Mouse (Mus musculus): ENCODE results near the gene Tbp. TPM values are rescaled to one million over a fixed set of nuclear protein-coding genes. Genes with fewer than 3 reads are reported as not detected.

Tbp gene
- 10 to 100 TPM; 10.2 to 11.2 TPM for total RNA-seq (2021)
- long read RNA-seq, experiment 1, full-length matches to known transcripts: 9 of 10 reads
- long read RNA-seq, experiment 1, partial matches to known transcripts: 0 of 10 reads
- long read RNA-seq, experiment 1, other reads (novel, unspliced or antisense): 1 of 10 reads
- long read RNA-seq, experiment 2, full-length matches to known transcripts: 2 of 4 reads
- long read RNA-seq, experiment 2, partial matches to known transcripts: 0 of 4 reads
- long read RNA-seq, experiment 2, other reads (novel, unspliced or antisense): 2 of 4 reads

DNA sequence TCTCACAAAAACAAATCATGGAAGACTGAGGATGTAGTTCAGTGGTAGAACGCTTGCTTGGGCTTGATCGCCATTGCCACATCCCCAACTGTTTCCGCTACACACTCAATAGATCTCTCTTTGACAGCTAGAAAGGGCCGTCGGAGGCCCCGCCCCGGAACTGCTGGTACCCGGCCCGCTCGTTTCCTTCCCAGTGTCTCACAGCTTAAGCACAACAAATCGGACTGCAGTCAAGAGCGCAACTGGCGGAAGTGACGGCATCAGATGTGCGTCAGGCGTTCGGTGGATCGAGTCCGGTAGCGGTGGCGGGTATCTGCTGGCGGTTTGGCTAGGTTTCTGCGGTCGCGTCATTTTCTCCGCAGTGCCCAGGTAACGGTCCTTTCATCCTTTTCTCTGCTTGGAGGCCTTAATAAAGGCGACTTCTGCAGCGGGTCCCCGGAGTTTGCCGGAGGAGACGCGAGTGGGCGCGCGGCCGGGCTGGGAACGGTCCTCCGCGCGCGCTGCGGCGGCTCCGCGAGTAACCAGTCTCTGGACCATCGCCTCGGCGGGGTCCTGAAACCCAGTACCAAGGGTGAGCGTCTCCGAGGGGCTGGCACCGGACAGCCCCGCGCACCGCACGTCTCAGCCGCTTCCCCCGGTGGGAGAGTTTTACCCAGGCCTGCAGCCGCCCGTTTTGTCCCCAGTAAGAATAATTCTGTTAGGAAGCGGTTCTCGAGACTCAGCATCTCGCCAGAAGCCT is at the start of gene Tbp, which contains the start of gene Psmb1:
Tbp (plus strand) TSS at position 233 of the 739 bp plus-strand sequence.
Psmb1 (minus strand) TSS at position 96 of the 739 bp plus-strand sequence.
- peak; percentile 98 for DNase-seq

DNA sequence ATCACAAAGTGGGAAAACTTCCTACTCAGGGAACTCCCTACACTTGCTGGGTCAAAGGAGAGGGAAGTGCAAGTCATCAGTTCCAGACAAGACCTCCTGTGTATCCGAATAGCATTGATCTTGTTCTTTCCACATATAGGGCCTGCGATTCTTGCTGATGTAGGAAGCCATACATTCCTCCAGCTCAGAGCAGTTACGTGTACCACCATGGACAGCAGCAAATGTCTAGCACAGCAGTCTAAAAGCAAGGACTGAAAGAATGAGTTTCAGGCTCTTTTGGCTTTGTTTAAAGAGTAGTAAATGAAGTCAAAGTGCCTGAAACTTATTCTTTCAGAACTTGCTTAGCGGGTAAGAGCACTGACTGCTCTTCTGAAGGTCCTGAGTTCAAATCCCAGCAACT is 44.5 kb upstream of the Tbp start:
- DNase-seq: no peak

DNA sequence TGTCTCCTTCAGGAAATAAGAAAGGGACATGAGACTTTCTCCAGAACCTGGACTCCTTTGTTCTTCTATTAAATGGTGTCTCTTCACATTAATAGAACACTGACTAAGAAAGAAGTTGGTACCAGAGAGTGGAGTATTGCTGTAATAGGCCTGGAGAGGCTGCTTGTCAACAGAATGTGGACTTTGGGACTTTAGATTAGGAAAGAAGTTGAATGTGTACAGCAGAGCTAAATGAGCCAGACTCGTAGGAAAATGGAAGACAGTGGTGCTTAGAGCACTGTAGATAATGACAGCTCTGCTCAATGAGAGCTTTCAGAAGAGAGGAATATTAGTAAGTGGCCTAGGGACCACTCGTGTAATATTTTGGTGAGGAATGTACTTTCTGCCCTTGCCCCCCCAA is 43.1 kb upstream of the Tbp start:
- no peak for DNase-seq

DNA sequence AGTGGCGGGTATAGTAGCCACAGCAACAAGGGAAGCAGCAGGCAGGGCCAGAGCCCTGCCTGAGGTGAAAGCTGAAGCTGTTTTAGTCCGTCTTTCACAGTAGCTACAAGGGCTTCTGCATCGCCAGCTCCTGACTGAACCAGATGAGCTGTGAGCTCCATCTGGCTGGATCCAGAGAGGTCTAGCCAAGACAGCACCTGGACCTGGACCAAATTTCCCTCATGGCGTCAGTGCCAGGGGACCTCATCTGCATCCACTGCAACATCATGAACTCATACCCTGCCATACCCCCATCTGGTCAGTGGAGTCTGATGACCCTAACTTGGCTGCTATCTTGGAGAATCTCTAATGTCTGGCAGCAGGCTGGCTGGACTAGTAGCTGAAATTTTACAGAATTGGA is 39.9 kb upstream of the Tbp start:
- DNase-seq: no peak

DNA sequence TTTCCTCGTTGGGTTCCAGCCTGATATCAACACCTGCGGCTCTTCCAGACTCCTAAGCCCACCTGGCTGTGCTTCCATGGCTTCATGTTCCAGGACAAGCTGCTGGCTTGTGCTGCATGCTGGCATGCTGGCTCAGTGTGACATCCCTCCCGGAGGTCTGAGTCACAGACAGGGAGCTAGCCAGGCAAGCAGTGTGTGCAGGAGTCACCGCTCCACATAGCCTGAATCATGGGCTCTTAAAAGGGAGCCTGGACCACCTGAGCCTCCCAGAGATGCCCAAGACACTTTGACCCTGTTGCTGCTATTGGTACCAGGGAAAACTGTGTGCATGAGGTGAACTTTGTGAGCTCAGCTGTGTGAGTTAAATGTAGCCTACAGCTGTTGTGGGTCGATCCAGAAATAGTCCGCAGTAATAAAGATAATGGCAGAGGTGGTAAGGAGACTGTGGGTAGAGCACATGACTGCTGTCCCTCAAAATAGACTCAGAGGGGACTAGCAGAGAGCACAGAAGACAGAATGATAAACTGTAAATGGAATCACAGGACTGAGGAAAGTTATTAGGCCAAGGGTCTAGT is 37.7 kb upstream of the Tbp start:
- DNase-seq: peak; percentile 66 to 67

DNA sequence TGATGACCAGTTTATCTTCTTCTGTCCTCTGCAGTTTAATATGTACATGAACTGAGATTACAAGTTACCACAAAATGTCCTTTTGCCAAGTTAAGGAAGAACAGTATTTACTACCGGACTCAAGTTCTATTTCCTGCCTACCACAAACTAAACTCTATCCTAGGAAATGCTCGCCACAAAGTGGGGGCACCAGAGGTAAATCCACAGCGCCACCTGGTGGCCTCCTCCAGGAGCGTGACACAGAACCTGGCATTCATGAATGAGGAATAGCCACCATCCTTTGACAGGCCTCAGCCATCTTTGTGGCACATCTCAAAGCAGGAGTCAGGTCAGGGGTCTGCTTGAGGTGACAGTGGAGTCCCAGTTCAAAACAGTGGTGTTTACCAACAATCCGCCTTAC is 32.0 kb upstream of the Tbp start:
- peak; percentile 52 to 84 for DNase-seq

DNA sequence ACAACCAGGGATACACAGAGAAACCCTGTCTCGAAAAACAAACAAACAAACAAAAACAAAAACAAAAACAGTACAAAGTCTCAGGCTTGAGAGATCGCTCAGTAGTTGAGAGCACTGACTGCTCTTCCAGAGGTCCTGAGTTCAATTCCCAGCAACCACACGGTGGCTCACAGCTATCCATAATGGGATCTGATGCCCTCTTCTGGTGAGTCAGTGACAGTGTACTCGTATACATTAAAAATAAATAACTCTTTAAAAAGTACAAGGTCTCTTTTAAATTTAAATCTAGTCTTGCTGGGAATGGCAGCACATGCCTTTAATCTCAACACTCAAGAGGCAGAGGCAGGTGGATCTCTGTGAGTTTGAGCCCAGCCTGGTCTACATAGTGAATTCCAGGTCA is 27.0 kb upstream of the Tbp start:
- no peak for DNase-seq

DNA sequence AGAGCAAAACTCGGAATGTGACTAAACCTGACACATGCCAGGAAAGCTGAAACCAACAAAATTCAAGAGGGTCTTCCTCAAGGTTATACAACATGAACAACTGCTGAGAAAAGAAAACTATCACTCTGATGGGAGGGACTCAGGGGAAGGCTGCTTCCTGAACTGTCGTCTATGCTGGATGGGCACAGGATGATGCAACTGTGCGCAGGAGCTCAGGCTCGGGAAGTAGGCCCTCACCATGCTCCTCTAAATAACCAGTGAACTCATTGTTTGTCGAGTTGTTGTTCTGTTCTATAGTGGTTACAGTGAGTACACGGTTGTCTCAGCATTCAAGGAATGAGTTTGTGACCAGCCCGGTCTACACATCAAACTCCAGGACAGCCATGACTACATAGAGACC is 9.1 kb upstream of the Tbp start:
- DNase-seq: no peak

DNA sequence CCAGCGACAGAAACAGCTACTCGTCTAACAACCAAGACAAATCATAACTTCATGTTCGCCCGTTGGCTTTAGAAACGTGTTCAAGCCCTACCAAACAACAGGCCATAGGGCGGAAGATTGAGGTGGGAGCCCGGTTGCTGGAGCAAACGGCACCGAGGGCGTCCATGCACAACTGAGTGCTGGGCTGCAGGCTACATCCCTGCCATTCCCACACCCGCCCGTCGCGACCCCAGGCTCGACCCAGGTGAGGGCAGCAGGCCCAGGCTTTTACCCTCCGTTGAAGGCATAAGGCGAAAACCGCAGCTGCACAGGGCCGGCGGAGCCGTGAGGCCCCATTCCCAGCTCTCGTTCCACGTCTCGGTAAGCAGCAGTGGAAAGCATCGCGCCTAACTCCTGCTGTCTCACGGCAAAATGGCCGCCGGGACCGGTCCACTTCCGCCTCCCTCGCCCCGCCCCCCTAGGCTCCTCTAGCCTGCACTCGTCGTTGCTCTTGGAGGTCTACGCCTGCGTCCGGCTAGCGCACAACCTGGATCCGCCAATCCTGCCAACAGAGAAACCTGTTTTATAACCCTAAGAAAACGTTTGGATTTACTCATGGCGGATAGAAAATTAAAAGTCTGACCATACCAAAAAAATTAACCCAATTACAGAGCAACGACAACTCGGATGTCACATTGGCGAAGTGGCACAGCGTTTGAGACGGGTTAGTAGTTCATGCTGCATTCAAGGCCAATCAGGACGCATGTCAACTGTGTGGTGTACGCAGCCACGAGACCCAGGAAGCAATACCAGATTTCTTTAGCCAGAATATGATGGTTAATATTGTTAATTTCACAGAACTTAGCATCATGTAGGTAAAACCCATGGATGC is 1.6 kb upstream of the Tbp start:
- peak; percentile 95 to 96 for DNase-seq

DNA sequence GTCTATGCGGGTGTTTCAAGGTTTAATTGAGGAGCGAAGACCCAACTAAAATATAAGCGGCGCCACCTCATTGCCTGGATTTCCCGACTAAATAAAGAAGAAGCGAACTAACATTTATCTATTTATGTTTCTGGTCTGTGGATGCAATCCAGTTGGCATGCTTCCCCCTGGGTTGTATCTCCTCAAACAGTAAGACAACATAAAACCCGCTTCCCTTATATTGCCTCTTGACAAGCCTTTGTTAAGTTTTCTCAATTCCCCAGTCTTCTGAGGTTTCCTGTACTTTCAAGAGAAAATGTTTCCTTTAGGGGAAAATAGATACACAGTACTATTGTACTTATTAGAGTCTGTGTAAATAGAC is 955 bp upstream of the Tbp start:
- no peak for DNase-seq

DNA sequence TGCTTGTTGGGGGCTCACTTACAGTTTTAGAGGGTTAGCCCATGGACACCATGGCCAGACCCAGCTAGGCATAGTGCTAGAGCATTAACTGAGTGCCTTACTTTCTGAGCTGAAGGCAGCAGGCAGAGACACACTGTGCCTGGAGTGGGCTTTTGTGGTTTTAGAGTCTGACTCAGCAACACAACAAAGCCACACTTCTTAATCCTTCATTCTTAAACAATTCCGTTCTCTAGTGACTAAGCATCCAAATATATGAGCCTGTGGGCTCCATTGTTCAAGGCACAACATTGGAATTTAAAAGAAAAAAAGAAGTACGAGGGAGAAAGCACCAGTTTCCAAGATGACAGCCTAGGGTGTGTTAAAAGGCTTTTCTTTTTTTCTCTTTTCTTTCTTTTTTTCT is 11.0 kb downstream of the Tbp start:
- DNase-seq: no peak

DNA sequence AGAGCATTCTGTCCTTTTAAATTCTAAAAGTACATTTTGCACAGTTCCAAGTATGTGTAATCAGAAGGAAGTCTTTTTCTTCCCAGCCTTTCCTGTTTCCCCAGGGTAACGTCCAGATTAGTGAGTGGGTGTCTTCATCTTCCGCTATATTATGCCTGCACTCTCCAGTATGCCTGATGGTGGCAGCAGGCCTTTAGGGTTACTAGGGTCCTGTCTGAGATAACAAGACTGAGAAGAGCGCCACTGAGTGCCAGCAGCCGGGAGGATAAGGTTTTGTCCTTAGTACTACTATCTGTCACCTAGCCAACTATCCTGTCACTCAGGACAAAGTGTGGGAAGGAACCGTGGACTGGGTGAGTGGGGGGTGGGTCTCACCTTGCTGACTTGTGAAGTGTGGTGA is 18.1 kb downstream of the Tbp start:
- no peak for DNase-seq

DNA sequence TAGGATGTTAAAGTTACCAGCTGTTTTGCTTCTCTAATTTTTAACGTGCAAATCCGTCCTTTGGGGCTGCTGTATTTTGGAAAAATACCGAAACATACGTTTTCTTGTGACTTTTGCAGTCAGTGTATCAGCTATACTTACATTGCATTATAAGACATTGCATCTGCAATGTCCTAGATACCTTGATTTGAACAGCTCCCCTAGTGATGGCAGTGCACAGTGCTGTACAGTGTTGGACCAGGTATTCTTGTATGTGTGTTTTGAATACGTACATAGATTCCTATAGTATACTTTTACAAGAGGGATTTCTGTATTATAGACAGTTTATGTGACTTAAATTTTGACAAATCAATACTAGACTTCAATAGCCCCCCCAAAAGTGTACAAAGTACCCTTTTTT is 18.5 kb downstream of the Tbp start:
- DNase-seq: no peak

DNA sequence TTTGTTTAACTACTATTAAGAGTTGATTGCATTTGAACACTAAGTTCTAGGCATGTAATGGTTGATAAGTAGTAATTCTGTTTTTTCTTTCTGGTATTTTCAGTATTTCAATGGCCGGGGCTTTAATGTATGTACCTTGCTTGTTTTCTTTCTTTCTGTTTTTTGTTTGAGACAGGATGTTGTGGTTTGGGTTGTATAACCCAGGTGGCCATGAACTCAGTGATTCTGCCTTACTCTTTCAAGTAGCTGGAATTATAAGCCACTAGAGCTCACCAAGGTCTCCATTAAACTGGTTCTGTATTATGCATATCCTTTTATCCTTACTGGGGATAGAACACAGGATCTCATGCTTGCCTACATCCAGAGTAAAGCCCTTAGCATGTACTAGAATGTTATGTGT is 19.1 kb downstream of the Tbp start:
- DNase-seq: no peak

DNA sequence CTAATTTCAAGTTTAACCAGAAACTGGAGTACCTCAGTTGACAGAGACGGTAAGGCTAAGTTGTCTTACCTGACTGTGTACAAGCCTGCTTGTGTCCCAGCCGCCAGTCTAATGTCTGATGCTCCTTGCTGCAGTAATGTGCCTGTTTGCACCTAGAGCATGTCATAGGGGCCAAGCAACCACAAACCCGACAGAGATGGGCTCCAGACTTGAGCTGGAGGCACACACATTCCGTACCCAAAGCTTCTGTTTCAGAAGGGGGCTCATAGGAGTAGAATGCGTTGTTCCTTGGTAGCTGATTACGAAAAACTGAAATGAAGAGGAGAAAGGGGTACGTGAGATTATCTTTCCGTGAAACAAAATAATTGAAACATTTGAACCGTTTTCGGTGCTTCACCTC is 26.6 kb downstream of the Tbp start:
- DNase-seq: no peak

DNA sequence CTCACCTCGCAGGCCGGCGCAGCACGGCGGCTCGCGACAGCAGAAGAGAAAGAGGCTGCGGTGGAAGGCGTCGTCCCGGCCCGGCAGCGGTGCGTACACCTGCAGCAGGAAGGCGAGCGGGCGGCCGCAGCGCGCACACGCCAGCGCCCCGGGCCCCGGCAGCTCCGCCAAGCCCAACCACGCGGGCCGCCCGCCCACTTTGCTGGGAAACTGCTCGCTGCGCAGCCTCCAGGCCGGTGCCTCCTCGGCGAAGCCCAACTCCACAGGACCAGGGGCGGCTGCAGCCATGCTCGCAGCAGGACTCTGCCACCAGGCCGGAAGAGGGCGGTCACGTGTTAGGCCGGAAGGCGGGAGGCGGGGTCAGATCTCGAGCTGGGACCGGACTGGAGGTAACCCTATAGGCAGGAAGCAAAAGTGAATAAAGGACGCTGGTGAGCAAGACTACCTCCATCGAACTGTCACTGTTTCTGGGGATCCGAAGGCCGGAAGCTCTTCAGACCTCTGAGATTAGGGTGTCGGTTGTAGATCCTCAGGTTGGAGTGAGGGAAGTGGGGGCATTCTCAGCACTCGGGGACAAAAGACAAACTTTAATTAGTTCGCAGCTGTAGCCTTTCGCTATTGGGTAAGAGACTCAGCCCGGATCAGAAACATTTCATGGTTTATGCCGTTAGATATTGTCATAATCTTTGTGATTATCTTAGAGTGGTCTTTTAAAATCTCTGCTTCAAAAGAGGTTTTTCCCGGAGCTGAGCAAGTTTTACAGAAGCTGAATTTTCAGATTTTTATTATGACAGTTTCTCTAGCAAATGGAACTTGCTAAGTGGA is 27.5 kb downstream of the Tbp start, which contains the start of gene Pdcd2:
Pdcd2 (minus strand) TSS at position 316 of the 825 bp plus-strand sequence.
- DNase-seq: peak; percentile 97

DNA sequence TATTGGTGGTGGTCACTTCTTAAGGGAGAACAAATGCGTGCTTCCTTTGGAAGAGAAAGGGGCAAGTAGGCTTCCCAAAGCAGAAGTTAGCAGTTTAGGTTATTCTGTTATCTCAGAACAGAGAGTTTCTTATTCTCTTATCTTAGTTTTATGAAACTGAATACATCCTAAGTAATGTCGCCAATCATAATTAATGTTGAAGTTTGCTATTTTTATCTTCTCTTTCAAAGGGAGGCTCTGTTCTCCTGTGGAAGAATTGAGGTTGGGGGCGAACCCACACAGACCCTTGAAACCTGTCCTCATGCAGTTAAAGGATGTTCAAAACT is 28.1 kb downstream of the Tbp start:
- DNase-seq: no peak

DNA sequence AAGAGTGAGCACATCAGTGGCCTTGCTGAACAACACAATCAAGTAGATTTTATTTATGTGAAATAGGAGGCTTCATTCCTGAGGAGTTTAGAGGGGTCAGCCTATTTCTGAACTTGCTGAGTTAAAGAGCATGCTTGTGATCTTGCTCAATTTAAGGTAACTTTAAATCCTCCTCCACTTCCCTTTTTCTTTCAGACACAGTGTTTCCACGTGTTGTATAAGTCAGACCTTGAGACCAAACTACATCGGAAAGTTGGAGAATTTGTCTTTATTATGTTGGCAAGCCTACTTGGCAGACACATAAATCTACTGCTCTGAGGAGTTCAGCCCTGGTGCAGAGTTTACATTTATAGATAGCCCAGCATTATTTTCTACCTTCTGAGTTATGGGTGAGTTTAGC is 29.2 kb downstream of the Tbp start:
- DNase-seq: no peak

DNA sequence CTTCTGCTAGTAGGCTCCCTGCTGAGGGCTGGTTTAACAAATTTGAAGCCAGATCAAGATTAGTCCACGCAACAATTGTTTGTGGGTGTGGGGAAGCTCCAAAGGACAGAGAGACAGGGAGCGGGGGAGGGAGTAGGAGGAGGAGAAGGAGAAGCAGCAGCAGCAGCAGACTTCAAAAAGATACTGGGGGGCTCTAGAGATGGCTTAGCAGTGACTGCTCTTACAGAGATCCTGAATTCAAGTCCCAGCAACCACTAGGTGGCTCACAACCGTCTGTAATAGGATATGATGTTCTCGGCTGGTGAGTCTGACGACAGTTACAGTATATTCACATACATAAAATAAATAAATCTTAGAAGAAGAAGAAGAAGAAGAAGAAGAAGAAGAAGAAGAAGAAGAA is 30.5 kb downstream of the Tbp start:
- DNase-seq: peak; percentile 23 to 26

DNA sequence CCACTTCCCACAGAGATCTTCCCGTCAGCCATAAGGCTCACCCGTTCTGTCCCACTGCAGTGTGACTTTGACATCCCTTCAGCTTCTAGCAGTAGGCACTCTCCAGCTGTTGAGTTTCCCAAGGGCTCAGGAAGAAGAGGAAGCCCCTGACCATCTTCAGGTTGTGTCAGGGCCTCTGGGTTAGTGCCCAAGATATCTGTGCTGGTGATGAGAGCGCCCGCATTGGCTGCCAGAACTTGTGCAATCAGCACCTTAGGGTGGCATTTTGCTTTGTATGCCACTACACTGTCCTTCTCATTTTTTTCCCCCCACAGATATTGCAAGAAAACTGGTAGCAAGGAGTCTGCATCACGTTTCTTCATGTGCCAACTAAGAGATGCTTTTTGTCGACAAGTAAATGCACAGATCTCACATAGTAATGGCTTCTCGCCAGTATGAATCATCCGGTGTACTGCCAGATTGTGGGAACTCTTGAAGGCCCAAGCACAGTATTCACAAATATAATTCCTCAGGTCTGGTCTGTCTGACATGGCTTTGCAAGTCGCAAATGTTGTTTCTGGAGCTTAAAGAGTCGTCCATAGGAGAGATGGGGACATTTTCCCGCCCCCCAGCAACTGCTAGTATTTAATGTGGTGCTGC is 35.6 kb downstream of the Tbp start:
- DNase-seq: no peak

DNA sequence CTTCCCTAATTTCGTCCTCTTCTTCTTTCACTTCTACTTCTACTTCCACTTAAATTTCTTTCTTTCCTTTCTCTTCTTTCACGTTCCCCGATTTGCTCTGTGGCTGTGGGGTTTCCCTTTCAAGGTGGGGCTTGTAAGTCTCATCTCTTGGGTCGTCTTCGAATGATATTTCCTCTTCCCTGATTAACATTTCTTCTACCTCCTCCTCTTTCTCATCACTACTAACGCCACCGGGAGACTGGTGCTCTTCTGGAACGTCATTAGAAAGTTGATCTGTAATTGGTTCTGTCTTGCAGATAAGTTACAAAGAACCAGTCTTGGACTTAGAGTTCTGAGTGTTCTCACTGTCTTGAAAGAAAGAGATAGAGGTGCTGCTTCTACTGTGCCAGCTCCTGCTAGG is 36.3 kb downstream of the Tbp start:
- DNase-seq: peak in 1 of 2 experiments; percentile 10

All from heart, adult 18-20 months (tissue).